In the genomic region with DNA sequence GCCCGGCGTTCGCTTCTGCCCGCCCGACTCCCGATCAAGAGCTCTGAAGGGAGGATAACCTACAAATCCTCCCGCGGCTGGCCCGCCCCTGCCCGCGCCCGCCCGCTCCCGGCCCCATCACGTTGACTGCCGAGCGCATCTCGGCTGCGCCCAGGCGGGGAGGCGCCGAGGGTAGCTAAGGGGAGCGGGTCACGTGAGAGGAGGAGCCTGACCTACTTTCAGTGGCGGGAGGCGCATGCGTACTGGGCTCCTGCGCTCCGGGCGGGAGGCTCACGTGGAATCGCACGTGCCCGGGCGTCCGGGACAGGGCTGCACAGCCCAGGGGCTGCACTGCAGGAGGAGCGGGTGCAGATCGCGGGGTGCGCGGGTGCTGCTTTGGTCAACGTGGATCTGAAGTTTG, we compare ENCODE assay signal across 8 mouse cellular contexts. TPM values are rescaled to one million over a fixed set of nuclear protein-coding genes. Genes with fewer than 3 reads are reported as not detected.
DNase-seq lines count a peak whose midpoint lies in the region; ATAC-seq lines count a peak whose summit lies in the region.

No protein-coding gene starts in this region.

- H3K27ac ChIP-seq in heart, embryonic 12.5 days (ENCODE audit: poor library complexity, severe bottlenecking), result no peak overlapping the region
- no peak overlapping the region for H3K27ac ChIP-seq in kidney, embryonic 16.5 days (ENCODE audit: low read length)

- H3K4me3 ChIP-seq in heart, embryonic 12.5 days, result peak overlapping the region; percentile 34
- peak overlapping the region; percentile 42 for H3K4me3 ChIP-seq in kidney, embryonic 16.5 days (ENCODE audit: low read length)

- H3K27me3 ChIP-seq in heart, embryonic 12.5 days (replicated peaks), result 0 out of 2 replicates have a peak, but pooled peaks cover 4% of the 10 kb centered on the region
- 0 out of 2 replicates have a peak, but pooled peaks cover 11% of the 10 kb centered on the region for H3K27me3 ChIP-seq in kidney, embryonic 16.5 days (ENCODE audit: insufficient read depth, low read length)
- no peaks in the 10 kb centered on the region for H3K27me3 ChIP-seq in splenic B cell, adult 2 months (ENCODE audit: control insufficient read depth, insufficient read depth, low read length, poor library complexity, severe bottlenecking)

- 0 out of 2 replicates have a peak, but pooled peaks have one; percentile 52 for ATAC-seq in erythroid progenitor cell, adult 5-6 weeks (replicated peaks; ENCODE audit: low FRiP score, poor library complexity, severe bottlenecking)
- ATAC-seq in heart, embryonic 12.5 days (ENCODE audit: insufficient number of reproducible peaks, low FRiP score), result peak; percentile 99
- ATAC-seq in kidney, embryonic 16.5 days (ENCODE audit: low FRiP score, low TSS enrichment), result peak; percentile 99

- H3K9ac ChIP-seq in heart, embryonic 12.5 days, result 0 out of 2 replicates have a peak overlapping the region, but pooled peaks have one; percentile 24
- peak overlapping the region; percentile 60 for H3K9ac ChIP-seq in kidney, embryonic 16.5 days (replicated peaks; ENCODE audit: low read length)

- under 1% methylated on average over 42 of the region's 42 CpGs for WGBS in heart, embryonic 12.5 days
- under 1% methylated on average over 42 of the region's 42 CpGs for WGBS in kidney, embryonic 16.5 days

- peak overlapping the region; percentile 70 for H3K4me2 ChIP-seq in heart, embryonic 12.5 days
- H3K4me2 ChIP-seq in kidney, embryonic 16.5 days (replicated peaks; ENCODE audit: low read depth, low read length), result peak overlapping the region; percentile 67

- 0 out of 2 replicates have a peak, but pooled peaks cover 10% of the 10 kb centered on the region for H3K4me1 ChIP-seq in heart, embryonic 12.5 days (replicated peaks)
- H3K4me1 ChIP-seq in kidney, embryonic 16.5 days (ENCODE audit: insufficient read depth, low read length), result peaks cover 9% of the 10 kb centered on the region; the same call in 1 of the 2 replicates

- no peaks in the 10 kb centered on the region for H3K9me3 ChIP-seq in heart, embryonic 12.5 days (replicated peaks)
- no peaks in the 10 kb centered on the region for H3K9me3 ChIP-seq in kidney, embryonic 16.5 days (ENCODE audit: low read length)

- no peaks in the 10 kb centered on the region for H3K36me3 ChIP-seq in heart, embryonic 12.5 days
- no peaks in the 10 kb centered on the region for H3K36me3 ChIP-seq in kidney, embryonic 16.5 days (ENCODE audit: insufficient read depth, low read length)
- no peaks in the 10 kb centered on the region for H3K36me3 ChIP-seq in splenic B cell, adult 2 months (ENCODE audit: control insufficient read depth, insufficient read depth, low read length, poor library complexity, severe bottlenecking)

- DNase-seq in 3T3-L1 (ENCODE audit: low read depth, low spot score) (peak; percentile 6), liver (peak; percentile 88)
- DNase-seq in brain, adult 2 months (ENCODE audit: low read depth, low spot score), result peak; percentile 99
- peak; percentile 88 for DNase-seq in naive thymus-derived CD4-positive, alpha-beta T cell, adult 2 months (ENCODE audit: low read depth)
- peak; percentile 10 for DNase-seq in splenic B cell, adult 2 months (ENCODE audit: low read depth, low spot score)

RNA-seq across cellular contexts. Expression of a gene that starts 27.2 kb away (rescaled TPM):
- total RNA-seq in erythroid progenitor cell, adult 5-6 weeks (2015; ENCODE audit: low replicate concordance), result 1.4 and 3.4 TPM in 2 replicates
- total RNA-seq in erythroid progenitor cell, adult 5-6 weeks (2017; ENCODE audit: low replicate concordance), result 0.51 TPM in 1 of 2 replicates, not detected in the other
- 2.7 and 3.7 TPM in 2 replicates for polyA plus RNA-seq in heart, embryonic 12.5 days (2016; fragmentation: Nextera tagmentation; extraction: Ambion mirVana)
- 2.3 and 2.8 TPM in 2 replicates for polyA plus RNA-seq in kidney, embryonic 16.5 days (2015; fragmentation: Nextera tagmentation; extraction: Ambion mirVana)

Comparison
In these comparisons a context has a peak if more than half of its experiments do, and no peak if none do; other contexts are left out.
1. DNase-seq: peak in every context shown above with its lines; median percentile 99 in brain, adult 2 months; 88 in liver; 88 in naive thymus-derived CD4-positive, alpha-beta T cell, adult 2 months; 10 in splenic B cell, adult 2 months; 6 in 3T3-L1.